Mouse (Mus musculus) urinary bladder, postnatal 14 days (tissue): Measurements from ENCODE around the gene Palld.
A peak's percentile ranks its signal among the peaks of the same experiment; 100 is the strongest.

Experiments
- DNase-seq: peaks from one replicate; pipeline ENCODE4 v3.0.0; 2021; ENCODE audit warnings: low spot score

The Palld gene

GRCm38 (mm10) chr8:61722226-61722625, 180.3 kb downstream of the Palld start:
- no peak for DNase-seq

- DNase-seq = no peak
These were observed 187.0 kb downstream of the Palld start for GRCm38 (mm10) chr8:61715351-61716125.

GRCm38 (mm10) chr8:61714293-61714831, 188.1 kb downstream of the Palld start:
- no peak for DNase-seq

GRCm38 (mm10) chr8:61713195-61713990, 189.1 kb downstream of the Palld start:
- DNase-seq = peak; percentile 29

GRCm38 (mm10) chr8:61712426-61712825, 190.1 kb downstream of the Palld start:
- no peak for DNase-seq

GRCm38 (mm10) chr8:61708586-61709305, 193.7 kb downstream of the Palld start:
- no peak for DNase-seq

GRCm38 (mm10) chr8:61705491-61705890, 197.0 kb downstream of the Palld start:
- no peak for DNase-seq

GRCm38 (mm10) chr8:61702122-61702521, 200.4 kb downstream of the Palld start:
- no peak for DNase-seq

- no peak for DNase-seq
These were observed 201.4 kb downstream of the Palld start for GRCm38 (mm10) chr8:61700932-61701681.

- peak; percentile 23 for DNase-seq
These were observed 202.2 kb downstream of the Palld start for GRCm38 (mm10) chr8:61700298-61700697.

- no peak for DNase-seq
These were observed 203.5 kb downstream of the Palld start for GRCm38 (mm10) chr8:61698959-61699358.

- no peak for DNase-seq
These were observed 204.6 kb downstream of the Palld start for GRCm38 (mm10) chr8:61697728-61698385.

- DNase-seq = no peak
These were observed 205.5 kb downstream of the Palld start for GRCm38 (mm10) chr8:61696846-61697455.

- DNase-seq = no peak
These were observed 207.1 kb downstream of the Palld start for GRCm38 (mm10) chr8:61695416-61695815.

GRCm38 (mm10) chr8:61692866-61693265, 209.6 kb downstream of the Palld start:
- no peak for DNase-seq

GRCm38 (mm10) chr8:61692129-61692528, 210.4 kb downstream of the Palld start:
- DNase-seq = no peak

- no peak for DNase-seq
These were observed 211.1 kb downstream of the Palld start for GRCm38 (mm10) chr8:61691391-61691790.

- no peak for DNase-seq
These were observed 215.4 kb downstream of the Palld start for GRCm38 (mm10) chr8:61687071-61687470.

- peak; percentile 43 for DNase-seq
These were observed 216.2 kb downstream of the Palld start for GRCm38 (mm10) chr8:61686340-61686739.

GRCm38 (mm10) chr8:61685280-61685679, 217.2 kb downstream of the Palld start:
- no peak for DNase-seq
